Mouse (Mus musculus) ES-E14 (cell line): ENCODE measurements around the gene Ulk4. TPM values are rescaled to one million over a fixed set of nuclear protein-coding genes. Genes with fewer than 3 reads are reported as not detected.

ENCODE experiments used
- DNase-seq: peaks from one replicate; pipeline ENCODE4 v3.0.0-alpha.2; 2013; ENCODE audit warnings: low read depth, low spot score
- H3K27ac ChIP-seq: 2 replicates; pipeline ENCODE4 v1.5.1; 2012; ENCODE audit warnings: low read depth, mild to moderate bottlenecking, low read length, moderate library complexity, mixed read lengths; ENCODE audit not compliant: poor library complexity, insufficient read depth, severe bottlenecking
- H3K36me3 ChIP-seq: 2 replicates; pipeline ENCODE4 v1.6.1; 2012; ENCODE audit warnings: mild to moderate bottlenecking, low read length, moderate library complexity, mixed read lengths; ENCODE audit not compliant: control insufficient read depth, poor library complexity, insufficient read depth, severe bottlenecking
- H3K4me1 ChIP-seq, 2 experiments: fragments of 150-350 bp in 1 of 2; sonication (generic) in 1 of 2; 2 replicates each; pipeline ENCODE4 v1.6.1; 2012; ENCODE audit warnings: low read length in 2 of 2, mild to moderate bottlenecking in 1 of 2, mixed read lengths in 1 of 2; ENCODE audit not compliant: control insufficient read depth in 2 of 2, insufficient read depth in 2 of 2, poor library complexity in 1 of 2
- H3K4me3 ChIP-seq, 2 experiments: fragments of 150-350 bp in 1 of 2; sonication (generic) in 1 of 2; 2 replicates each; pipeline ENCODE4 v1.5.1; 2012; ENCODE audit warnings: low read length in 2 of 2, low read depth in 1 of 2, mild to moderate bottlenecking in 1 of 2, mixed read lengths in 1 of 2; ENCODE audit not compliant: insufficient read depth in 1 of 2, poor library complexity in 1 of 2, severe bottlenecking in 1 of 2
- H3K9ac ChIP-seq: 2 replicates; pipeline ENCODE4 v1.6.1; 2012; ENCODE audit warnings: low read depth, mild to moderate bottlenecking, low read length, mixed read lengths; ENCODE audit not compliant: poor library complexity, insufficient read depth, severe bottlenecking
- H3K9me3 ChIP-seq: fragments of 150-350 bp; sonication (generic); 2 replicates; pipeline ENCODE4 v1.6.1; 2012; ENCODE audit warnings: low read depth, mild to moderate bottlenecking, low read length; ENCODE audit not compliant: control insufficient read depth, insufficient read depth
- CHD2 ChIP-seq: IDR thresholded peaks from 2 replicates; pipeline ENCODE4 v1.6.1; 2014; ENCODE audit warnings: mild to moderate bottlenecking, low read depth, low read length, inconsistent platforms
- HCFC1 ChIP-seq: IDR thresholded peaks from 2 replicates; pipeline ENCODE4 v1.6.1; 2012; ENCODE audit warnings: low read length, inconsistent platforms, borderline replicate concordance; ENCODE audit not compliant: insufficient read depth
- MAFK ChIP-seq: IDR thresholded peaks from 2 replicates; pipeline ENCODE4 v1.6.1; 2014; ENCODE audit warnings: mild to moderate bottlenecking, low read depth, low read length, inconsistent platforms; ENCODE audit not compliant: insufficient read depth
- ZC3H11A ChIP-seq: IDR thresholded peaks from 2 replicates; pipeline ENCODE4 v1.6.1; 2012; ENCODE audit warnings: low read depth, mild to moderate bottlenecking, inconsistent platforms, low read length, borderline replicate concordance
- ZNF384 ChIP-seq: IDR thresholded peaks from 2 replicates; pipeline ENCODE4 v1.6.1; 2012; ENCODE audit warnings: low read depth, low read length, inconsistent platforms
- in situ Hi-C, 2 experiments: fragments of 600-800 bp; cut with MboI; formaldehyde crosslinking; loops; one replicate each; pipeline ENCODE4 v1.15.1; 2025; ENCODE audit warnings: low sequenced_read_pairs in 2 of 2, inconsistent platforms in 1 of 2; ENCODE audit not compliant: unreplicated experiment in 2 of 2
- total RNA-seq: library from RNA; depleted of rRNA; stranded (reverse); fragments of 300-350 nt; gene quantifications from 2 replicates; pipeline ENCODE4 v1.2.3, GENCODE M21; 2012

Ulk4 gene
- total RNA-seq, 1 experiment: 31.5 TPM

- DNase-seq: no peak
- Histone ChIP-seq H3K4me3 (no peak overlapping the region; a peak in 1 of 4 replicates), H3K9me3 (no peaks in the 10 kb centered on the region), H3K36me3 (no peaks in the 10 kb centered on the region), H3K4me1 (peaks cover 0 to 17% of the 10 kb centered on the region in 2 experiments; a peak in 3 of 4 replicates), H3K9ac (no peak overlapping the region), H3K27ac (no peak overlapping the region)
- in situ Hi-C loops: no loop called here
- no peak for TF ChIP-seq HCFC1
- TF ChIP-seq ZC3H11A: no peak
- no peak for TF ChIP-seq ZNF384
- no peak for TF ChIP-seq MAFK
- no peak for TF ChIP-seq CHD2
Observed at GRCm38 (mm10) chr9:120932371-120932770, 344.6 kb downstream of the Ulk4 start.

- Histone ChIP-seq H3K27ac (no peak overlapping the region), H3K36me3 (no peaks in the 10 kb centered on the region), H3K4me3 (no peak overlapping the region), H3K9ac (no peak overlapping the region), H3K9me3 (no peaks in the 10 kb centered on the region), H3K4me1 (peaks cover 1 to 11% of the 10 kb centered on the region in 2 experiments; a peak in 2 of 4 replicates)
- in situ Hi-C loops: no loop called here
- TF ChIP-seq HCFC1 (no peak), ZNF384 (no peak), CHD2 (no peak)
- DNase-seq: no peak
Observed at GRCm38 (mm10) chr9:120930811-120931210, 346.2 kb downstream of the Ulk4 start.

GRCm38 (mm10) chr9:120930021-120930420 lies 347.0 kb downstream of the Ulk4 start:
- Histone ChIP-seq H3K4me1 (peaks cover 1 to 7% of the 10 kb centered on the region in 2 experiments; a peak in 2 of 4 replicates), H3K36me3 (no peaks in the 10 kb centered on the region), H3K9ac (no peak overlapping the region), H3K27ac (no peak overlapping the region), H3K9me3 (no peaks in the 10 kb centered on the region), H3K4me3 (no peak overlapping the region)
- in situ Hi-C loops: no loop called here
- TF ChIP-seq ZNF384 (no peak), HCFC1 (no peak), ZC3H11A (no peak), CHD2 (no peak), MAFK (no peak)
- no peak for DNase-seq

GRCm38 (mm10) chr9:120929081-120929480 lies 347.9 kb downstream of the Ulk4 start, which contains the start of gene Ctnnb1:
TSS of gene Ctnnb1 (plus strand) at chr9:120929216.
- peaks cover 1 to 4% of the 10 kb centered on the region in 2 experiments; a peak in 1 of 4 replicates for H3K4me1 ChIP-seq
- no peak for DNase-seq
- in situ Hi-C loops: no loop called here

More at GRCm38 (mm10) chr9:120929081-120929480, 347.9 kb downstream of the Ulk4 start, which contains the start of gene Ctnnb1:
- Histone ChIP-seq H3K36me3 (no peaks in the 10 kb centered on the region), H3K27ac (no peak within 1 kb of the TSS), H3K4me3 (no peak within 1 kb of the TSS), H3K9ac (no peak within 1 kb of the TSS), H3K9me3 (no peaks in the 10 kb centered on the region)
- TF ChIP-seq ZNF384: no peak
- no peak for TF ChIP-seq ZC3H11A
- no peak for TF ChIP-seq HCFC1
- TF ChIP-seq MAFK: no peak
- TF ChIP-seq CHD2: no peak
